Mouse (Mus musculus) heart, adult 2 months (tissue): ENCODE results near the gene Msx2.

ENCODE experiments used
- CTCF ChIP-seq: fragments of 200-600 bp; IDR thresholded peaks from 2 replicates; pipeline ENCODE4 v1.8.1; 2022; ENCODE audit warnings: antibody characterized with exemption, mild to moderate bottlenecking, moderate library complexity
- POLR2A ChIP-seq: fragments of 200-500 bp; IDR thresholded peaks from 2 replicates; pipeline ENCODE4 v1.6.1; 2011; ENCODE audit warnings: mild to moderate bottlenecking, low read depth, low read length, control low read depth; ENCODE audit not compliant: insufficient read depth

- TF ChIP-seq CTCF, result no peak
- no peak for TF ChIP-seq POLR2A
Observed at GRCm38 (mm10) chr13:53463946-53464345, 8.9 kb downstream of the Msx2 start.
